Mouse (Mus musculus) embryonic facial prominence, embryonic 15.5 days (tissue): ENCODE measurements around the gene Defb20. TPM values are rescaled to one million over a fixed set of nuclear protein-coding genes. Genes with fewer than 3 reads are reported as not detected.
"Not testable (repeated sequence)": the region's sequence is repeated elsewhere in the genome, so short reads cannot be mapped to it uniquely, and the experiment has no call there.

Source experiments
- ATAC-seq: fragments of 200-750 bp; cut with Nextera tagmentation; 2 replicates; pipeline ENCODE4 v1.8.0; 2017; ENCODE audit warnings: low read depth, moderate TSS enrichment; ENCODE audit not compliant: insufficient number of reproducible peaks, low FRiP score, low TSS enrichment
- H3K27ac ChIP-seq: fragments of 300-500 bp; sonication (generic); replicated peaks from 2 replicates; pipeline ENCODE4 v1.5.1; 2015; ENCODE audit warnings: mild to moderate bottlenecking, inconsistent platforms
- H3K27me3 ChIP-seq: fragments of 300-500 bp; sonication (generic); 2 replicates; pipeline ENCODE4 v1.6.1; 2015; ENCODE audit warnings: inconsistent platforms
- H3K36me3 ChIP-seq: fragments of 300-500 bp; sonication (generic); 2 replicates; pipeline ENCODE4 v1.6.1; 2015; ENCODE audit warnings: mild to moderate bottlenecking, inconsistent platforms
- H3K4me1 ChIP-seq: fragments of 300-500 bp; sonication (generic); 2 replicates; pipeline ENCODE4 v1.6.1; 2015; ENCODE audit warnings: inconsistent platforms
- H3K4me2 ChIP-seq: fragments of 300-500 bp; sonication (generic); replicated peaks from 2 replicates; pipeline ENCODE4 v1.6.1; 2015; ENCODE audit warnings: mild to moderate bottlenecking, inconsistent platforms
- H3K4me3 ChIP-seq: fragments of 300-500 bp; sonication (generic); replicated peaks from 2 replicates; pipeline ENCODE4 v1.5.1; 2015; ENCODE audit warnings: mild to moderate bottlenecking, inconsistent platforms
- H3K9ac ChIP-seq: fragments of 300-500 bp; sonication (generic); 2 replicates; pipeline ENCODE4 v1.6.1; 2015; ENCODE audit warnings: inconsistent platforms
- H3K9me3 ChIP-seq: fragments of 300-500 bp; sonication (generic); replicated peaks from 2 replicates; pipeline ENCODE4 v1.6.1; 2016; ENCODE audit warnings: inconsistent platforms
- WGBS: fragments of 180-500 bp; shearing (Covaris S2); methylation state at CpG from one replicate; pipeline ENCODE4 v1.1.7; 2015; 5-methylcytosine and 5-hydroxymethylcytosine counted together
- polyA plus RNA-seq: library from polyadenylated mRNA; unstranded; fragments of >200 nt; fragmentation: Nextera tagmentation; extraction: Ambion mirVana; gene quantifications from 2 replicates; pipeline ENCODE4 v1.2.1, GENCODE M21; 2015

The Defb20 gene
- polyA plus RNA-seq, result not detected in 2 replicates

DNA sequence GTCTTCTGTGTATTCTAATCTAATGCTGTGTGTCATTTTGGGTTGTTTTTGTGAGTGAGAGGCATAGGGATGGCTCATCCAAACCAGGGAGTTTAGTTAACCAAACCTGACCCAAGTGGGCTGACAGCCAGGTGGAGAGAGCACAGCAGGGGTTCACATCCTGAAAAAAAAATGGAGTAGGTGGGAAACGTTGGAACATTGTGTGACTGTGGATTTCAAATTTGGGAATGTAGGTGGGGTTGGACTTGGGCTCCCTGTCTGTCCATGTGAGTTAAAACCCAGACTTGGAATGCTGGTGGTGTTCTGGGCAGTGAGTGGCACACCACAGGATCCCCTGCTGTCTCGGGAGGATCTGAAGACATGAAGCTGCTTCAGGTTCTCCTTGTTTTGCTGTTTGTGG is at the start of gene Defb20:
TSS of gene Defb20 (plus strand) at position 301 of the 400 bp plus-strand sequence.
- Histone ChIP-seq H3K4me3 (no peak within 1 kb of the TSS), H3K36me3 (no peaks in the 10 kb centered on the region), H3K27ac (no peak within 1 kb of the TSS), H3K4me2 (no peak within 1 kb of the TSS), H3K4me1 (no peaks in the 10 kb centered on the region), H3K27me3 (no peaks in the 10 kb centered on the region), H3K9ac (no peak within 1 kb of the TSS), H3K9me3 (no peaks in the 10 kb centered on the region)
- no peak for ATAC-seq
- WGBS, result 59% methylated on average over 2 of the region's 2 CpGs

DNA sequence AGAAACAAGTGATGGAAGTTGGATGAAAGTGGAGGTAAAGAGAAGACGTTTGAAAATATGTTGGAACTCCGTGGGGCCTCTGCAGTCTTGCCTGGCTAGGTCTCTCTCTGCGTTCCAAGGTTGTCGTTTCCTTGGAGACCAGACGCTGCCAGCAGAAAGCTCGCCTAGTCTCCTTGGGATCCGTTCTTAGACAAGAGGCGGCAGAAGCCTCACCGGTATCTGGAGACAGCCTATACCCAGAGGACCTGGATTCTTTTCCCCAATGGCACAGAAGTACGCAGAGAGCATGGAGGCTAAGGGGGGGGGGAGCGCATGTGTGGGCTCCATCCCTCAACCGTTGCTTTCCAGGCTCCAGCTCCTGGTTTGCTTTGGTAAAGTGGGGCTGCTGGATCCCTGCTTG is 49.4 kb upstream of the Defb20 start:
- Histone ChIP-seq H3K4me2 (peak overlapping the region; percentile 32), H3K9me3 (no peaks in the 10 kb centered on the region), H3K27ac (no peak overlapping the region), H3K36me3 (no peaks in the 10 kb centered on the region), H3K4me1 (peaks cover 8% of the 10 kb centered on the region; the same call in 1 of the 2 replicates), H3K27me3 (no peaks in the 10 kb centered on the region), H3K9ac (no peak overlapping the region), H3K4me3 (peak overlapping the region; percentile 10; the same call in 1 of the 2 replicates)
- WGBS, result 6% methylated on average over 12 of the region's 12 CpGs
- no peak for ATAC-seq

DNA sequence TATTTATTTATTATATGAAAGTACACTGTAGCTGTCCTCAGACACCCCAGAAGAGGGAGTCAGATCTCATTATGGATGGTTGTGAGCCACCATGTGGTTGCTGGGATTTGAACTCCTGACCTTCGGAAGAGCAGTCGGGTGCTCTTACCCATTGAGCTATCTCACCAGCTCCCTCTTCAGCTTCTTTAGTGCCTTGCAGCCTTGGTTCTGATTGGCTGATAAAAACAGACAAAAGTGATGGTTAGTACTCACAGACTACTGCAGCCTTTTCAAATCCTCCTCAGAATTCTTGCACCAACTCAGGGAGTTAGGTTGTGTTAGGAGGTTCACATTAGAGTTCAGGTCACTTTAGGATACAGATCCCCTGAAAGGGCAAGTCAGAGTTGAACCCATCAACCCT is 48.4 kb upstream of the Defb20 start:
- ATAC-seq, H3K4me2 ChIP-seq, H3K4me1 ChIP-seq, H3K9me3 ChIP-seq, H3K9ac ChIP-seq, H3K27me3 ChIP-seq, H3K4me3 ChIP-seq, H3K36me3 ChIP-seq, H3K27ac ChIP-seq: not testable (repeated sequence)
- 83% methylated on average over 2 of the region's 2 CpGs for WGBS

DNA sequence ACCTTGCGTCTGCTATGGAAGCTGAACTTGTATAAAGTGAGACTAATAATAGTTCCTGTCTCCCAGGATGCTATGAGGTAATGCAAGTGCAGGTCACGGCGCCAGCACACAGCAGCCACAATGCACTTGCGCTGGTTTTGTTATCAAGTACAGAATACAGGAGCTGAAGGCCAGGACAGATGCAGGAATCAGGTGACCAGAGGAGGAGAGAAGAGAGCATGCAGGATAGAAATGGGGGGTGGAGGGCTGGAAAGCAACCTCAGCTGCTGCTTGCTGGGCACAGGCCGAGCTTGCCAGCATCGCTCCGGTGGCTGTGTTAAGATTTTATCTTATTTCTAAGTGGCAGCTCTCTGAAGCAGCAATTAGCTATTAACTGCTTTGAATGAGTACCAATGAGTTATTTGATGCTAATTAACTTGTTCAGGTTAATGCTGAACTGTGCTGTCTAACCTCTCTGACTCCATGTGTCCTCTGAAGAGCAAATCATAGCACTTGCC is 40.4 kb upstream of the Defb20 start:
- no peaks in the 10 kb centered on the region for H3K9me3 ChIP-seq
- 72% methylated on average over 7 of the region's 7 CpGs for WGBS
- H3K4me1 ChIP-seq, result peaks cover 8% of the 10 kb centered on the region; the same call in 1 of the 2 replicates
- H3K27me3 ChIP-seq, result no peaks in the 10 kb centered on the region
- no peak for ATAC-seq
- H3K4me3 ChIP-seq, result no peak overlapping the region
- H3K36me3 ChIP-seq, result no peaks in the 10 kb centered on the region
- H3K4me2 ChIP-seq, result no peak overlapping the region
- no peak overlapping the region for H3K27ac ChIP-seq
- H3K9ac ChIP-seq, result no peak overlapping the region

DNA sequence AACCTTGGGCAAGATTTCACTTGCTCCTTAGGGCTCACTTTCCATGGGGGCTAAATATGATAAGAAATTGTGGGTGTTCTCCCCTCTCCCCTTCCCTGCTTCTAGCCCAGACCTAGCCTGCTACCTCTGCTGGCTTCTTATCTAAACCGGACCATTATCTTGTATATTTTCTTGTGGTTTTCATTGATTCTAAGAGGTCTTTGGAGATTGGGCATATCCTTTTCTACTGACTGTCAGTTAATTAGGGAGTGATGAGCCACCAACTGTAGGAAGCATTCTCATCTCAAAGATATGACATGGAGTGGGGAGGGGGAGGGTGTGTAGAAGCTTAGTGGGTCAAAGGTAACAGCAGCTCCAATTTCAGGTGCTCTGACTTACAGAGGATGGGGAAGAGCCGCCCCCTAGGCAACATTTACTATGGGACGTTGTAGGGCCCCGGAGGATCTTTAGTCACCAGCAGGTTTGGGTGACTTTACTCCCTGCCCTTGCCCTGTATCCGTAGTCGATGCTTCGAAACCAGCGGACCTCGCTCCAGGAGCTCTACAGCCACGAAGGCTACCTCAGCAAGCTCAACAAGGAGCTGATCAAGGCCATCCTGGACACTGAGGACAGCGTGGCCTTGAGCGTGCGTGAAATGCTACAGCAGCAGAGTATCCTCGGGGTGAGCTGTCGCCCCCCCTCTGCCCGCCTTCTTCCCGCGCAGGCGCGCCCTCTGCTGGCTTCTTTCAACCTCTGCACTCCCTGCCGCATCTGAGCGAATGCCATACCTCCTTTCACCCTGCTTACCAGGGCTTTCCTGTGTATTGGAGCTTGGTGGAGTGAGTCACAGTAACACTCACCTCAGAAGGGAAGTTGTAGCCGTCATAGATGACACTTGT is 39.6 kb upstream of the Defb20 start:
- Histone ChIP-seq H3K4me3 (peak overlapping the region; percentile 37), H3K36me3 (no peaks in the 10 kb centered on the region), H3K4me2 (peak overlapping the region; percentile 78), H3K27ac (no peak overlapping the region), H3K27me3 (no peaks in the 10 kb centered on the region), H3K9me3 (no peaks in the 10 kb centered on the region), H3K4me1 (peaks cover 8% of the 10 kb centered on the region; the same call in 1 of the 2 replicates), H3K9ac (peak overlapping the region; percentile 44; the same call in 1 of the 2 replicates)
- peak; percentile 72; the same call in 1 of the 2 replicates for ATAC-seq
- 3% methylated on average over 23 of the region's 23 CpGs for WGBS

DNA sequence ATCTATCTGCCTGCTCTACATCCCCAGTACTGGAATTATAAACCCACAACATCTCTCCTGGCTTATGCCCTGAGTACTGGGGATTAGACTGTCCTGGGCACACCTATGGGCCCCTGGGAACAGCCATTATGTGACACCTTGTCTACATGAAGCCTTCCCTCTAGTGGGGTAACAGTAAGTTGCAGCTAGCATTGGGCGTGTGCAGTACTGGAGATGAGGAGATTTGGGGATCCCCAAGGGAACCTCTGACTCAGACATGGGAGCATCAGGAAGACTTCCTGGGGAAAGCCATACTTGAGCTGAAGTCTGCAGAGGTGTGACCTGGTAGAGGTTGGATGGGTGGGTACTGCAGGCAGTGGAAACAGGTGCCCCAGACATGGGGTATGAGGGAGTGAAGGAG is 37.9 kb upstream of the Defb20 start:
- Histone ChIP-seq H3K4me2 (no peak overlapping the region), H3K27ac (no peak overlapping the region), H3K4me3 (no peak overlapping the region), H3K27me3 (no peaks in the 10 kb centered on the region), H3K9ac (no peak overlapping the region), H3K36me3 (no peaks in the 10 kb centered on the region), H3K9me3 (no peaks in the 10 kb centered on the region), H3K4me1 (peaks cover 8% of the 10 kb centered on the region; the same call in 1 of the 2 replicates)
- ATAC-seq, result no peak
- WGBS, result 54% methylated on average over 1 of the region's 1 CpGs

DNA sequence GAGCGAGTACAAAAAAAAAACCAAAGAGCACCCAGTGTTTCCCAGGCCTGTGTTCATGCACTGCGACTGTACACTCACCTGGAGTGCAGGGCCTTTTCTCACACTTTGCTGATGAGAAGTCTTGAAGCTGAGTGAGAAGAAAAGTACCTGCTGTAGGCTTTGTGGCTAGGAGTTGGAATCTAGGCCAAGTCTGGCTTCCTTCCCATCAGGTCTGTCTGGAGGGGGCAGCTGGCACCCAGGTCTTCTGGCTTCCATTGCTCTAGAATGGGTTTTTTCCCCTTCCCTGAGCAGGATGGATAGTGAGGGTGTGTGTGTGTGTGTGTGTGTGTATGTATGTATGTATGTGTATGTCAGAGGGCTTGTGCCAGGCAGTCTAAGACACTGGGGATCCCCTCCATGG is 37.0 kb upstream of the Defb20 start:
- no peaks in the 10 kb centered on the region for H3K36me3 ChIP-seq
- no peak overlapping the region for H3K4me2 ChIP-seq
- WGBS, result 76% methylated on average over 2 of the region's 2 CpGs
- H3K9ac ChIP-seq, result no peak overlapping the region
- H3K4me3 ChIP-seq, result no peak overlapping the region
- H3K4me1 ChIP-seq, result peaks cover 8% of the 10 kb centered on the region; the same call in 1 of the 2 replicates
- H3K27ac ChIP-seq, result no peak overlapping the region
- ATAC-seq, result no peak
- no peaks in the 10 kb centered on the region for H3K27me3 ChIP-seq
- H3K9me3 ChIP-seq, result no peaks in the 10 kb centered on the region

DNA sequence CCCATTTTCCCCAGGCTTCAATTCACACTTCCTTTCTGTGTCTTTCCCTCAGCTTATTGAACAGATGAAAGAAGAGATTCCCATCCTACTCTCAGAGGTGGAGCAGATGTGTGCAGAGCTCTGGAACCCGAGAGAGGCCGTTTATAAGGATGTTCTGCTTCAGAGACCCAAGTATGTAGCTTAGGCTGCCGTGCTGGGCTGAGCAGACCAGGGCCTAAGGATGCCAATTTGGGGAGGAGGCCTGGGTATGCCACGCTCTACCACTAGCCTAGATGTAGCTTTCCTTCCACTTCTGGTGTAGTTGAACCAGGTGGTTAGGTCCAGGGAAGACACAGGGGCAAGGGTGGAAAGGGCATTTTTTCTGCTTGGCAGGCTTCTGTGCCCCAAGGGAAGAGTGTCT is 34.5 kb upstream of the Defb20 start:
- peaks cover 3% of the 10 kb centered on the region; the same call in 1 of the 2 replicates for H3K4me1 ChIP-seq
- H3K27ac ChIP-seq, result no peak overlapping the region
- H3K36me3 ChIP-seq, result no peaks in the 10 kb centered on the region
- H3K27me3 ChIP-seq, result no peaks in the 10 kb centered on the region
- 70% methylated on average over 4 of the region's 4 CpGs for WGBS
- no peak overlapping the region for H3K9ac ChIP-seq
- H3K4me2 ChIP-seq, result no peak overlapping the region
- no peak overlapping the region for H3K4me3 ChIP-seq
- no peak for ATAC-seq
- no peaks in the 10 kb centered on the region for H3K9me3 ChIP-seq

DNA sequence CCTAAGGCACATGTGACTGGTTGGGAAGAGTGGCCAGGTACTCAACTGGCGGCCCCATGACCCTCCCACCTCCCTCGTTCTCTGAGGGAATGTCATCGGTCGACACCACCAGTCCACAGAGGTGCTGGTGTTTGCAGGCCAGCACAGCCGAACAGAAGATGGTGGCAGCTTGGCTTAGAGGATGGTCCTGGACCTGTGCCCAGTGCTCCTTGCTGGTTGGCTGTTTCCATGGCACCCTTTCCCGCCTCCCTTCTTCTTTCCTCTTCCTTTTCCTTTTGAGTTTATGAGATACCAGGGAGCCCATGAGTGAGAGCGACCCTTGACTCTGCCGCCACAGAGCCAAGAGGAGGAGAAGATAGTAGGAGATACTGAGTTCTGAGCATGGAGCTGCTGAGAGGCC is 33.6 kb upstream of the Defb20 start:
- no peaks in the 10 kb centered on the region for H3K4me1 ChIP-seq
- 89% methylated on average over 8 of the region's 8 CpGs for WGBS
- H3K4me3 ChIP-seq, result no peak overlapping the region
- H3K27ac ChIP-seq, result no peak overlapping the region
- no peak for ATAC-seq
- H3K9me3 ChIP-seq, result no peaks in the 10 kb centered on the region
- H3K27me3 ChIP-seq, result no peaks in the 10 kb centered on the region
- no peaks in the 10 kb centered on the region for H3K36me3 ChIP-seq
- no peak overlapping the region for H3K9ac ChIP-seq
- no peak overlapping the region for H3K4me2 ChIP-seq

DNA sequence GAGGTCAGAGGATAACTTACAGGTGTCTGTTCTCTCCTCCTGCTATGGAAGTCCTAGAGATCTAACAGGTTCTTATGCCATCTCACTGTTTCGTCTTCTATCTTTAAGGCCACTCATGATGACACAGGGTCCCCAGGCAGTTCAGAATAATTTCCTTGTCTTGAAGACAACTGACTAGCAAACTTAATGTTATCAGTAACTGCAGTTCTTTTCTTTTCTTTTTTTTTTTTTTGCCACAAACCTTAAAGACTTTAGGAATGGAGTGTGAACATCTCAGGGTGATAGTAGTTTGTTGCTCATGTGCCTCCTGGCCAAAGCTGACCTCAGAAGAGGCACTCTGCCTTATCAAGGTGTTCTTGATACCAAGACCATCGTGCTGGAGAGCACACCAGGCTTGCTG is 30.2 kb upstream of the Defb20 start:
- Histone ChIP-seq H3K27ac (no peak overlapping the region), H3K36me3 (no peaks in the 10 kb centered on the region), H3K9ac (no peak overlapping the region), H3K27me3 (no peaks in the 10 kb centered on the region), H3K9me3 (no peaks in the 10 kb centered on the region), H3K4me2 (no peak overlapping the region), H3K4me1 (no peaks in the 10 kb centered on the region), H3K4me3 (no peak overlapping the region)
- 72% methylated on average over 2 of the region's 2 CpGs for WGBS
- no peak for ATAC-seq

DNA sequence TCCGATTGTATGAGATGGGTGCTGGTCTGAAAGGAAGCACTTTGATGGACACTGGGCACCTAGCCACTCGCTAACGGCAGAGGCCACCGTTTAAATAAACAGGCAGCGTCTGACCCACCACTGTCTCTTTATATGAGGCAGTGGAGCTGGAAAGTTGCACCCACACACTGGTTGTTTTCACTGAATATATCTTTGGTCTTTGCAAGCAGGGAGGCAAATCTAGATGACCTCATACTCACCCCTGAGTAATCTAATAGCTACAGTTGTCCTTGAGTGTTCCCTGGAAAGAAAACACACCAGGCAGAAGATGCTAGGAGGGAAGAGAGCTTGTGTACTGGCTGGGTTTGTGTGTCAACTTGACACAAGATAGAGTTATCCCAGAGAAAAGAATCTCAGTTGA is 29.4 kb upstream of the Defb20 start:
- 59% methylated on average over 5 of the region's 5 CpGs for WGBS
- no peaks in the 10 kb centered on the region for H3K36me3 ChIP-seq
- no peak overlapping the region for H3K4me2 ChIP-seq
- H3K9ac ChIP-seq, result no peak overlapping the region
- no peak for ATAC-seq
- H3K9me3 ChIP-seq, result no peaks in the 10 kb centered on the region
- no peaks in the 10 kb centered on the region for H3K4me1 ChIP-seq
- H3K27ac ChIP-seq, result no peak overlapping the region
- H3K27me3 ChIP-seq, result no peaks in the 10 kb centered on the region
- H3K4me3 ChIP-seq, result no peak overlapping the region
